Mouse (Mus musculus) inflammation-experienced regulatory T-cells, adult 6 months (primary cell): ENCODE measurements around the gene Ubiad1. TPM values are rescaled to one million over a fixed set of nuclear protein-coding genes. Genes with fewer than 3 reads are reported as not detected.

Experiments used
- ATAC-seq: one replicate; pipeline ENCODE4 v1.8.0; 2017
- polyA plus RNA-seq, 3 experiments: library from polyadenylated mRNA; unstranded; fragments of 100-300 nt; shearing (Covaris generic); gene quantifications; one replicate each; pipeline ENCODE4 v1.2.1; 2017

Gene Ubiad1
- 1 to 10 TPM; 8.6 to 9.2 (median 8.7) TPM for polyA plus RNA-seq

GRCm38 (mm10) chr4:148444250-148444967 lies at the start of gene Ubiad1:
Ubiad1 (minus strand) TSS chr4:148444771.
- no peak for ATAC-seq

GRCm38 (mm10) chr4:148491448-148491847 lies 46.9 kb upstream of the Ubiad1 start:
- no peak for ATAC-seq

GRCm38 (mm10) chr4:148490502-148490901 lies 45.9 kb upstream of the Ubiad1 start:
- no peak for ATAC-seq

GRCm38 (mm10) chr4:148487841-148488240 lies 43.3 kb upstream of the Ubiad1 start:
- ATAC-seq, result no peak

GRCm38 (mm10) chr4:148484511-148484910 lies 39.9 kb upstream of the Ubiad1 start:
- no peak for ATAC-seq

- ATAC-seq, result no peak
Observed at GRCm38 (mm10) chr4:148481557-148482168, 37.1 kb upstream of the Ubiad1 start.

GRCm38 (mm10) chr4:148480245-148480644 lies 35.7 kb upstream of the Ubiad1 start:
- ATAC-seq, result no peak

GRCm38 (mm10) chr4:148473496-148473895 lies 28.9 kb upstream of the Ubiad1 start:
- no peak for ATAC-seq

GRCm38 (mm10) chr4:148472436-148473174 lies 28.0 kb upstream of the Ubiad1 start:
- no peak for ATAC-seq

- no peak for ATAC-seq
Observed at GRCm38 (mm10) chr4:148471363-148471806, 26.8 kb upstream of the Ubiad1 start.

GRCm38 (mm10) chr4:148469487-148470252 lies 25.1 kb upstream of the Ubiad1 start:
- no peak for ATAC-seq

GRCm38 (mm10) chr4:148468396-148468795 lies 23.8 kb upstream of the Ubiad1 start:
- no peak for ATAC-seq

GRCm38 (mm10) chr4:148466511-148467079 lies 22.0 kb upstream of the Ubiad1 start:
- ATAC-seq, result no peak

GRCm38 (mm10) chr4:148464869-148465268 lies 20.3 kb upstream of the Ubiad1 start:
- ATAC-seq, result no peak

GRCm38 (mm10) chr4:148464301-148464700 lies 19.7 kb upstream of the Ubiad1 start:
- no peak for ATAC-seq

GRCm38 (mm10) chr4:148463208-148463960 lies 18.8 kb upstream of the Ubiad1 start:
- ATAC-seq, result no peak

GRCm38 (mm10) chr4:148462717-148463116 lies 18.1 kb upstream of the Ubiad1 start:
- no peak for ATAC-seq

- ATAC-seq, result no peak
Observed at GRCm38 (mm10) chr4:148461772-148462171, 17.2 kb upstream of the Ubiad1 start.

GRCm38 (mm10) chr4:148460656-148461284 lies 16.2 kb upstream of the Ubiad1 start:
- ATAC-seq, result no peak

- no peak for ATAC-seq
Observed at GRCm38 (mm10) chr4:148455477-148456025, 11.0 kb upstream of the Ubiad1 start.

- no peak for ATAC-seq
Observed at GRCm38 (mm10) chr4:148453707-148454106, 9.1 kb upstream of the Ubiad1 start.
